Mouse (Mus musculus): Measurements from ENCODE around the gene Ank3. TPM values are rescaled to one million over a fixed set of nuclear protein-coding genes. Genes with fewer than 3 reads are reported as not detected.
A peak's percentile ranks its signal among the peaks of the same experiment; 100 is the strongest.

The Ank3 gene
- total RNA-seq, 2 experiments from 2014 or later, result 77.7 to 83.4 TPM

DNA sequence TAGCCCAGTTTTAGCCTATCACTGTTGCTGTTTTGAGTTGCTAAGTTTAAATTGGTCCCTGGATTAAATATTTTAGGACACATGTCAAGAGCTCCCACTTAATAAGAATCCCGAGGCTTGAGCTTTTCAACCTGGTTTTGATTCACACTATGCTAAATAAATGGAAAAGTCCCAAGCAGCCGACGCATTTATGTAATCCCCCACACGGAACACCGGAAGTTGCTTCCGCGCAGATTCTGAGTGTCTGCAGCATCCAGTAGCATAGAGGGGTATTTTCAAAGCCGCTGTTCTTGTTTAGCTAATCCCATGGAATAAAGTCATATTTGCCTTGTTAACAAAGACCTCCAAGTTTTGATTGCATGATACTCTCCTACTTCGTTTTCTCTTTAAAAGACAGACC lies 393.8 kb downstream of the Ank3 start:
- intact Hi-C loops (cut with DNase I), result loop anchor here (5.0 to 10.0 kb wide), 3 partner anchors 55 to 338 kb away; no protein-coding TSS in a partner anchor
- peak in 1 of 2 experiments; percentile 18 for DNase-seq

DNA sequence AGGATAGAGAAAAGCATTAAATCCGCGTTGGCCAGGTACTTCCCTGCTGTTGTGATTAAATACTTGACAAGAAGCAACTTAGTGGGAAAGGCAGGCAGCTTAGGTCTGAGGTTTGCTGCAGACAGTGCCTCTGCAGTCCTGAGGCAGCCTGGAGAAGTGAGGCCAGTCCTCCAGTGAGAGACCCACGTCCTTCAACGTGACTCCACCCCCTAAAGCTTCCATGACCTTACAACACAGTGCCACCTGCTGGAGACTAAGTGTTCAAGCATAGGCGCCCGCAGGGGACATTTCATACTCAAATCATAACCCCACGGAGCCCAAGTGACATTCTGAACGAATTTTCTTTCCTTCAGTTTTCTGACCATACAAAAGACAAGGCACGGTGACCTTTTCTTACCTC lies 394.5 kb downstream of the Ank3 start:
- intact Hi-C loops (cut with DNase I), result loop anchor here (5.0 to 10.0 kb wide), 3 partner anchors 54 to 338 kb away; no protein-coding TSS in a partner anchor
- DNase-seq, result peak; percentile 62 to 64

DNA sequence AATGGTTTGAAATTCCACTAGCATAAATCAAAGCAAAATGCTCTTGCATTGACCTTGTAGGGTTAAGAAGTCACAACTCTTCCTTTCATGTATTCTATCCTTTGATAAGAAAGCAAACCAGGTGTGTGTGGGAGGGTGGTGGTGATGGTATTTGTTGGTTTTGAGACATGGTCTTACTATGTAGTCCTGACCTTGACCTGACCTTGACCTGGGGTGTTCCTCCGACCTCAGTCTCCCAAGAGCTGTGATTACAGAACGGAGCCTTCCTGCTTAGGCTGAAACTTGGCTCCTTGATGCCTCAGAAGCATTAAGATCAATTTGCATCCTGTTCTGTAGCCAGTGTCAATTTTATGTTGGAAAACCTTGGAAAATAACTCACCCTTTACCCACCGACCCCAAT lies 397.1 kb downstream of the Ank3 start:
- DNase-seq, result no peak
- intact Hi-C loops (cut with DNase I), result loop anchor here (10.0 kb wide), 1 partner anchor 341 kb away; no protein-coding TSS in a partner anchor

DNA sequence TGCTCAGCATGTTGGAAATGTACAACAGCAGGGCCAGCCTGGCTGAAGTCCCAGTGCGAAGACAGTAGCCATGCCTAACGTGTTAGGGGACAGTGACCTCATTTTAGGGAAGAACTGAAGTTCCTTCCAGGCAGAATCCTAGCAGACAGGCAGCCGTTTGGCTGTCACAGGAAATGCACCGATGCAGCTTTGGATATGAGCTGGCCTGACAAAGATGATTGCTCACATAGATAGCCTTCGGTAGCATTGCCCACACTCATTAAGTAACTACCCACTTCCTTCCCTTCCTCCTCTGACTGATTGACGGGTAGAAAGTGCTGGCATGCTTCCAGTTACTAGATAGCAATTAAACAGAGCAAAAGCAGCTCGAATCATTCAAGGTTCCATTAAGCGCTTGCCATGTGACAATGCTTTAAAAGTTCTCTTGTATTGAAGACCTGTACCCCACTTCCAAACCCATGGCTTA lies 397.9 kb downstream of the Ank3 start:
- intact Hi-C loops (cut with DNase I), result loop anchor here (10.0 kb wide), 1 partner anchor 342 kb away; no protein-coding TSS in a partner anchor
- DNase-seq, result no peak

DNA sequence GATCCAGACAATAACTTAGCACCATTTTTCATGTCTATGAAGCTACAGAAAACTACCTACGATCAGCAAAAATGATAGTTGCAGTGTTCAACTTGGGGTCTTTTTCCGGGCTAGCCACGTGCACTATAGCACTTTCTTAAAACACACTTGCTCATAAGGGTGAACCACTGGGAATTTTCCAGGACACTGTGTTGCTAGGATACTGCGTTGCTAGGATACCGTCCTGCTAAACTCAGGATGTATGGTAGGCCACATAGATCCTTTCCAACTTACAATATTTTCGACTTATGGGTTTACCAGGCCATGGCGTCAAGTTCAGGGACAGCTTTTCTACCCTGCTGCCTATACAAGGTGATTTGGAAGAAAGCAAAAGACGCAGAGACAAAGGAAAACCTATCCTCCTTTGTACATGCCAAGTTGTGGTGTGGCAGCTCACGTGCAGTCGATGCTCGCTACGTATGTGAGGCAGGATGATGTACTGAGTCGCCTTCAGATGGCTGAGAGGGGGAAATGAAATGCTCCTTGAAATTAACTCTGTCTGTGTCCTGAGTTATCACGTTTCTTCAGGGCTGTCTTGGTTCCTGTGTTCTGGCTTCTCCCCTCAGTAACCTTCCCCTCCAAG lies 404.7 kb downstream of the Ank3 start:
- DNase-seq, result no peak
- intact Hi-C loops (cut with DNase I), result no loop called here

DNA sequence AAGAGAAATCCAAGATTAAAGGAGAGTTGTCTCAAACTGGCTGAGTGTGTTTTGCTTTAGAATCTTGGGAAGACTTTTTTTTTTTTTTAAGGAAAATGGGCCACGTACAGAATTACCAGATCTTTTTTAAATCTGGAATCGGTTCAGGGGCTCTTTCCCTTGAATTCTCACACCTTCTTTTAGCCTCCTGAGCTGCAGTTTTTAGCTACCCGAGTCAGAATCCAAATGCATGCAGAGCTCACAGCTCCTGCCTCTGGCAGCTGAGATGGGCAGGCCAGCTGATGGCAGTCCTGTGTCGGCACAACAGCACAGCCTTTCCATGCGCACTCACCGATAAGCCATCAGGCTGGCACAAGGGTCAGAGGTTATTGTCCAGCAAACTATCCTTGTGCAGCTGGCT lies 406.0 kb downstream of the Ank3 start:
- no peak for DNase-seq
- intact Hi-C loops (cut with DNase I), result no loop called here

DNA sequence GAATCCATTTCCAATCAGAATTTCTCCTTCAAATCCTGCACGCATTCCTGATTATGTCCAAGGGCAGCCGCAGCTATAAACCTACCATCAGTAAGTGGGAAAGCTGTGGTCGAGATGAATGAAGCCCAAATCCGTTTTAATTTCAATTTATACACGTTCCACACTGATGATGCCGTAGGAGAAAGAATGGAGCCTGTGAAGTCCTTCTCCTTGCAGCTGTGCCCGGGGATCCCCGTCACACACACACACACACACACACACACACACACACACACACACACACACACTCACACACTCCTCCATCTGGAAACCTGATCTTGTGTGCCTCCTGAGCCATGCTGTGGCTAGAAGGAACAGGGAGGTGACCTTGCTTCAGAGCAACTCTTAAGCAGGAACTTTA lies 412.2 kb downstream of the Ank3 start:
- intact Hi-C loops (cut with DNase I), result no loop called here
- no peak for DNase-seq

DNA sequence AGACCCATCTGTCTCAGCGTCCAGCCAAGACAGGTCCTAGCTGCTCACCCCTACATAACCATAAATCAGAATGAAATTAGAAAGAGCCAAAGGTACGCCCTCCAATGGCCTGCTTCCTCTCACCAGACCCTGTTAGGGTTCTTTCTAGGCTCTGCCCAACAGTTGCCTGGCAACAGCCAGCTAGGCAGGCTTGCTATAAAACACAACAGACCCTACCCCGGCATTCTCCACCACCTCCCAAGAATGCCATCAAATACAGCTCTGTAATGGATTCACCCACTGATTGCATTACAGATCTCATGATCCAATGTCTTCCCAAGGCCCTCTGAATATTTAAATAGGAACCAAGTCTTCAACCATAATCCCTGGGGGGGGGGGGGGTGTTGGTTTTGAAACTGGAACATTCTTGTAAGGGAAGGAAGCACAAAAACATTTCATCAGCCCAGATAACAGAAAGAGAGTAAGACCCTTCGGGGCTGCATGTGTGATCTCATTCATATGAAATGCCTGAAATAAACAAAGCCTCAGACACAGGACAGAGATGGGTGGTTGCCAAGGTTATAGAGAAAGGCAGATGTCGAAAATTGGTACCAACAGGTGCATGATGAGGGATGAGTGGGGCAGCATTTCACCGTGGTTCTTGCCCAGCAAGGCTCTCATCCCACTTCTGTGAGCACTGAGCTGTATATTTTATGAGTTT lies 415.4 kb downstream of the Ank3 start:
- no peak for DNase-seq
- intact Hi-C loops (cut with DNase I), result no loop called here

DNA sequence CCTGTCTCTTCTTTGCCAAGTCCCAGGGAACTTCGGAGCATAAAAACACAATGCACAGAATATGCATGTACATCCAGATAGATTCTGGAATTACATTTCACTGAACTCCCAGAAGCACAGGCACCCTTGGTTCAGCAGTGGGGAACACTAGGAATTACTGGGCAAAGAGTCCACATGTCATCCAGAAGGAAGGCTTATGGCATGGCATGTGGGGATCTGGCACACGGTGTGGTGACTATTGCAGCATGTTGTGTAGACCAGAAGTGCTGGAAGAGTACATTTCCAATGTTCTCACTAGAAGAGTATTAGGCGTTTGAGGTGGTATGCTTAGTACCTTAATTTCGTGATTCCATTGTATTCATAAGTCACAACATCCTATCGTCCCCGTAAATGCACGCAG lies 422.7 kb downstream of the Ank3 start:
- no peak for DNase-seq
- intact Hi-C loops (cut with DNase I), result no loop called here

DNA sequence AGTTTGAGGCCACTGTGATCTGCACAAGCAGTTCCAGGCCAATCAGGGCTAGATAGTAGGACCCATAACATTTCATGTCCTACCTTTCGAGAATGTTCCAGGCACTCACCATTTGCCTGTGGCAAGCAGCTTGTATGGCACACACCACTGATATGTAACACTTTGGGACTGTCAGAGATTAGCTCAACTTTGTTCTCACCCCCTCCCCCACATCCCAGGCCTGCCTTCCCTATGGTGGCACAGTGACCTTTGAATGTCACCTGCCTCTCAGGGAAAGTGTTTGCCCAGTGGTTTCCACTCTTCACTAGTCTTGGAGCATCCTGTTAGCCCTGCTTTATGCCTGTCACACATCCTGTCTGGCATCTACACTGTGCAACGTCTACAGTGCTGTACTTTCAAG lies 430.2 kb downstream of the Ank3 start:
- intact Hi-C loops (cut with DNase I), result no loop called here
- DNase-seq, result no peak

DNA sequence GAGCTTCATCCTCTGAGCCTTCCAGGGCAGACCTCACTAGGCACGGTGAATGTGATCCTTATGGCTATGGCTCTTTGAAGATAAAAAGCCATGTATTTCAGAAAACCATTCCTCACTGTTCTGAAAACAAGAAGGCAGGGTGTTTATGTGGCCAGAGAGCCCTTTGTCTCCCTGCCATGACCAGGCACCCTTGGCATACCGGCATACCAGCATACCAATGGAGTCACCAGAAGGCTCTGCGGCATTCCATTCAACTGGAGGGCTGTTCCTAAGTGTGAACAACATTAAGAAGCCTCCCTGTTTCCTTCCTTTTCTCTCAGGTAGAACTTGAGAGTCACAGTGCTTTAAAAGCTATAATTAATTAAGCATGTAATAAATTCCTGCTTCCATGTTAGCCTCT lies 430.7 kb downstream of the Ank3 start:
- DNase-seq, result no peak
- intact Hi-C loops (cut with DNase I), result no loop called here

DNA sequence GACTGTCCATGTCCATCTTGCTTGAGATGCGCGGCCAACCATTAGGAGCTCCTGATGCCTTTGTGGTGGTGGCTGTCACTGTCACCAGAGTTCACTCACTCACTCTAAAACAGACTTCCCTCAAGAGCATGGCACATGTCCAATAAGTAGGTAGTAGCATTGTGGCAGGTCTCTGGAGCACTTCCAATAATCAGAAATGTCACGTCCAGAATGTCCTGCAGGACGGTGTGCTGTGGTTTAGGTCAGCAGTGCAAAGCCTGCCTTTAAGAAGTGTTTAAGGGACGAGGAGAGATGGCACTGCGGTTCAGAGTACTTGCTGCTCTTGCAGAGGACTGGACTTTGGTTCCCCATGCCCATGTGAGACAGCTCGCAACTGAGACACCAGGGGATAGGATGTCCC lies 433.0 kb downstream of the Ank3 start:
- no peak for DNase-seq
- intact Hi-C loops (cut with DNase I), result no loop called here

DNA sequence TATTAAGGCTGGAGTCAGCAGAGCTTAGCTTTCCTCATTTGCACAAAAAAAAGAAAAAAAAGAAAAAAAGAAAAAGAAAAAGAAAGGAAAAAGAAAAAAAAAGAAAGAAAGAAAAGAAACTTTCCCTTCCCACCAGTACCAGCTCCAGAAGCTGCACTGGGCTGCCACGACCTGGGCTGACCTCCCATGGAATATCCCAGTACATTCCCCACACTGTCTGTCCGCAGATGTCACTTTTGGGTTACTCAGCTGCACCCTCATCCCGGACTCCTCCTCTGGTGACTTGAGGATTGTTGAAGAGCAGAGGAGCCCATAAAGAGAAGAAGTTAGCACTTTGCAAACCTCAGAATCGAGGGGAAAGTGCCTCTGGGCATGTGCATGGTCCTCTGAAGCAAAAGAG lies 433.7 kb downstream of the Ank3 start:
- intact Hi-C loops (cut with DNase I), result no loop called here

DNA sequence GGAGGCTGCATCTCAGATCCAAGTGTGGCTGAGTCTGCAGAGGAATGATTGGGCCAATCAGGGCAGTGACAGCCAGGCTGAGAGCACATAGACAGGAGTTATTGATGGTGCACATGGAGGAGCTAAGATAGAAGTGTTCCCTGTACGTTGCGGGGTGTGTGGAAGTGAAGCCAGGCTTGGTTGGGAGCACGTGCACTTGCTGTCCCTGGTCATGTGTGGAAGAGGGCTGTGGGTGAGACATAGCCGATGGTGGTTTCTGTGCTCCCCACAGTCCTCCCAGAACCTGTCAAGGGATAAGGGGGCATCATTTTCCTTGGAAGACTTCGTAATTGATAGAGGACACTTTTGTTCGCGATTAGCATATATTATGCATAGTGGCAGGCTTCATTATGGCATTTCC lies 434.2 kb downstream of the Ank3 start:
- intact Hi-C loops (cut with DNase I), result no loop called here
- no peak for DNase-seq

More for the DNA sequence above, 433.7 kb downstream of the Ank3 start:
- no peak for DNase-seq

DNA sequence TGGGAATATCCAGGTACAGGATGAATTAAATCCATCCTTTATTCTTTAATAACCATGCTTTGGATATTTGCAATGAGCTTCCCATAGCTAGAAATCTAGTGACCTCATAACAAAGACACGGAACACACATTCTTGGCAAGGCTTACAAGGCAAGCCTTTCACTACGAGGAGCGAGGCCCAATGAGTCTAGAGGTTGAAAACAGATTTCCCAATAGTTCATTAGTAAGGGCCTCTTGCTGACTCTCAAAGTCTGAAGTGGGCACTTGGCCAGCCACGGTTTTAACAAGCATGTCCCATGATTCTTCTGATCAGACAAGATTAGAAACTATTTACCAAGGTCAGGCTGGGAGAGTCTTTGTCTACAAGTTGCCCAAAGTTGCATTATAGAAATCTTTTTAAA lies 436.1 kb downstream of the Ank3 start:
- DNase-seq, result peak; percentile 22 to 36
- intact Hi-C loops (cut with DNase I), result no loop called here

DNA sequence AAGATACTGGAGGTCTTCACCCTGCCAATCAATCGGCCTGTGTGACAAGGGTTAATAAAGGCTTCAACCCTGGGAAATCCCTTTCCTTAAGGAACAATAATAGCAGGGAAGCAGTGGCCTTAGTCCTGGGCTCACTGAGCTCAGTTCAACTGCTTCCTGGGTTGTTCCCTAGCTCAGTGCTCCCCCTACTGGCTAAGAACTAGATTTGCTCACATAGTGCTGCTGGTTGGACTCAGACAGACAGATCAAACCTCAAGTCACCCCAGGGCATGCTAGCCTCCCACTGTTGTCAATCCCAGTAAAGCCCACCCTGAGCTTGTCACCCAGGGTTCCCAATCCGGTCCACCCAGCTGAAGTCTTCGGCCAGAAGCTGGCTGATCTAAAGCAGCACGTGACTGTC lies 447.2 kb downstream of the Ank3 start:
- intact Hi-C loops (cut with DNase I), result loop anchor here (1.0 to 5.0 kb wide), 3 partner anchors 53 to 393 kb away; no protein-coding TSS in a partner anchor
- DNase-seq, result peak; percentile 27 to 33

DNA sequence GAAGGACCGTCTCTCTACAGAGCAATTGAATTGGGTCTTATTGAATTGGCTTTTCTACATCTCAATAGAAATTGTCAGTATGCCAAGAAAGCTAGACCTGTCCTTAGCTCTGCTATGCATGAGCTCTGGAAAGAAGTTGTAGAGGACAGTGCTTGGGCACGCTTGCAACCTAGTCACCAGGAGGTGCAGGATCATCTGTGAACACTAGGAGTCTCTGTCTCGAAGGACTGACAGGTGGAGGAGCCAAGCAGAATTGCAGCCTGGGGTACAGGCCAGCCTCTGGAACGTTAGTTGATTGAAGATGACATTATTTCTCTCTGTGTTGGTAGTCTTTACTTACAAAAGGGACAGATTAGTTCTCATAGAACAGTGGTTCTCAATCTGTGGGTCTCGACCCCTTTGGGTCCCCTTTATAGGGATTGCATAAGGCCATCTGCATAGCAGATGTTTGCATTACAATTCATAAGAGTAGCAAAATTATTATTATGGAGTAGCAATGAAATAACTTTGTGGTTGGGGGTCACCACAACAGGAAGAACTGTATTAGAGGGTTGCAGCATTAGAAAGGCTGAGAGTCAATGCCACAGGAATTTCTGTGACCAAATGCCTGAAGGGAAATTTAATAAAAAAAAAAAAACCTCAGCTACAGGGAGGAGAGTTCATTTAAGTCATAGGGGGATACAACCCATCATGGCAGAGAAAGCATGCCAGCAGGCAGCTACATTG lies 454.0 kb downstream of the Ank3 start:
- intact Hi-C loops (cut with DNase I), result no loop called here
- no peak for DNase-seq

DNA sequence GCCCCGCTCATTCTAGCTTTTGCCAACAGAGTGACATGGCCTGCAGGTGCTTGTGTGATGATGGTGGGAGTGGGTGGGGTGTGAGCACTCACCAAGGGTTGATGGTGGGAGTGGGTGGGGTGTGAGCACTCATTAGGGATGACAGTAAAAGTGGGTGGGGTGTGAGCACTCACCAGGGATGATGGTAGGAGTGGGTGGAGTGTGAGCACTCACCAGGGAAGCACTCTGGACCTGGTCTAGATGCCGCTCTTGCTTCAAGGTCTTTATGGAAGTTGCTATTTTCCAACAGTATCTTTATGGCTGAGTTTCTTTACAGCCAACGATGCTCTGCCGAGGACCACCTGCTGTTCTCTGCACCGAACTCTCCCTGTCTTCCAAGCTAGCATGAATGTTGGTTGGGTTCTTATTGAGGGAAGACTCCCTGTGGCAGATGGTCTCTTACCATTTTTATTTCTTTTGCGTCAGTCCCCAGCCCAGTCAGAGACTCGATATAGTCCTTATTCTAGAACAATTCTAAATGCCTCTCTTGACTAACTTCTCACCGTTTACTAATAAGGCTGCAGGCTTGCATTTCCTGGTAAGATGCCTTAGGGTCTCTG lies 456.1 kb downstream of the Ank3 start:
- intact Hi-C loops (cut with DNase I), result no loop called here
- no peak for DNase-seq

DNA sequence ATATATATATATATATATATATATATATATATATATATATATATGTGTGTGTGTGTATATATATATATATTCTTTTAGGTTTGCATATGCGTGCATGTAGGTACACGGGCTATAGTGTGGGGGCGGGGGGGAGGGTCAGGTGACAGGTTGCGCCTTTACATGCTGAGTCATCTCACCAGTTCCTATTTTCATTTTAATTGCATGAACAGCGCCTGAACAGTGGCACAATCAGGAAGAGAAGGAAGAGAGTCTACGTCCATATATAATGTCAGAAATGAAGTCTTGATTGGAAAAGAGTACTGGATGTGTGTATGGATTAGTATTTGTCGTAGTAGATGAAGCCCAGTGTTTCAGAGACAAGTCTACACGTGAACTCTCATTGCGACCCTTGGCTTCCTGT lies 459.4 kb downstream of the Ank3 start:
- no peak for DNase-seq
- intact Hi-C loops (cut with DNase I), result no loop called here

DNA sequence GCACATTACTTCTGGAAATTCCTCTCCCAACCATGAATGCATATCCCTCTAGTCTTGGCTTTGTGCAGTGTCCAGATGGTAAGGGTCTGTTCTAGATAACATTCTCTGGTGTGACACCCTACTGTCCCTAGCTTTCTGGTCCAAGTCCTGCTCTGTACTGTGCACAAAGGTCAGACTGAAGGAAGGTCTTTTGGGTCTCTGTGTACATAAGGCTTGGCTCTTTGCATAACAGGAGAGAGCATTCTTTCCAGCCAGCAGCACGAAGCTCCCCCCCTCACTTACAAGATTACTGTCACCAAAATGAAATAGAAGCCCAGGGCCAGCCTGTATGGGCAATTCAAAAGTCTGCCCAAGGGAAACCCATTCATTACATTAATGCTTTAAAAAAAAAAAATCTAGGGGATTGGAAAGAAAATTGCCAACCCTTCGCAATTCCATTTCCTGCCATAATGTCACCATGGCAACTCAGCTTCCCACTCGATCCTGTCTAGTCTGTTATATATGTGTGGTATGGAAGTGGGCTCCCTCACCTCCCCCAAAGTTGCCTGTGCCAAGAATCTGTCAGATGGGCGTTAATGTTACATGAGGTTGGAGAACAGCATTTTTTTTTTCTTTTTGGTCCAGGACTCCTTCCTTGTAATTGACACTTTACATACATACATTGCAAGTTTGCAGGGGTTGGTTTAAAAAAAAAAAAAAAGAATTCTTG lies 460.5 kb downstream of the Ank3 start:
- DNase-seq, result no peak
- intact Hi-C loops (cut with DNase I), result no loop called here
